Mouse (Mus musculus) neural tube, embryonic 11.5 days (tissue): Measurements from ENCODE around the gene Olfr589. TPM values are rescaled to one million over a fixed set of nuclear protein-coding genes. Genes with fewer than 3 reads are reported as not detected.
"Not testable (repeated sequence)": the region's sequence is repeated elsewhere in the genome, so short reads cannot be mapped to it uniquely, and the experiment has no call there.

ENCODE experiments used
- ATAC-seq: fragments of 200-750 bp; cut with Nextera tagmentation; 2 replicates; pipeline ENCODE4 v1.8.0; 2017; ENCODE audit warnings: moderate number of reproducible peaks, mild to moderate bottlenecking, moderate TSS enrichment, moderate library complexity; ENCODE audit not compliant: insufficient read depth, low FRiP score, low TSS enrichment
- DNase-seq: peaks from one replicate; pipeline ENCODE4 v3.0.0-alpha.2; 2015; ENCODE audit warnings: low spot score
- H3K27ac ChIP-seq: fragments of 300-500 bp; sonication (generic); 2 replicates; pipeline ENCODE4 v1.5.1; 2014; ENCODE audit warnings: low read depth, mild to moderate bottlenecking, low read length
- H3K27me3 ChIP-seq: fragments of 300-500 bp; sonication (generic); 2 replicates; pipeline ENCODE4 v1.6.1; 2014; ENCODE audit warnings: mild to moderate bottlenecking, low read length, mixed read lengths; ENCODE audit not compliant: control insufficient read depth, insufficient read depth
- H3K36me3 ChIP-seq: fragments of 300-500 bp; sonication (generic); 2 replicates; pipeline ENCODE4 v1.6.1; 2014; ENCODE audit warnings: mild to moderate bottlenecking, low read length, moderate library complexity, mixed read lengths; ENCODE audit not compliant: control insufficient read depth, insufficient read depth
- H3K4me1 ChIP-seq: fragments of 300-500 bp; sonication (generic); 2 replicates; pipeline ENCODE4 v1.6.1; 2014; ENCODE audit warnings: low read length, mixed read lengths; ENCODE audit not compliant: control insufficient read depth, insufficient read depth
- H3K4me2 ChIP-seq: fragments of 300-500 bp; sonication (generic); 2 replicates; pipeline ENCODE4 v1.6.1; 2014; ENCODE audit warnings: low read depth, mild to moderate bottlenecking, moderate library complexity
- H3K4me3 ChIP-seq: fragments of 300-500 bp; sonication (generic); 2 replicates; pipeline ENCODE4 v1.5.1; 2014; ENCODE audit warnings: low read depth, low read length
- H3K9ac ChIP-seq: fragments of 300-500 bp; sonication (generic); 2 replicates; pipeline ENCODE4 v1.6.1; 2014; ENCODE audit warnings: mild to moderate bottlenecking, low read length
- H3K9me3 ChIP-seq: fragments of 300-500 bp; sonication (generic); 2 replicates; pipeline ENCODE4 v1.6.1; 2016; ENCODE audit warnings: low read length; ENCODE audit not compliant: control insufficient read depth
- WGBS: fragments of 180-500 bp; shearing (Covaris S2); extraction: QIAGEN DNeasy Blood & Tissue Kit; methylation state at CpG from one replicate; pipeline ENCODE4 v1.1.7; 2014; 5-methylcytosine and 5-hydroxymethylcytosine counted together
- polyA plus RNA-seq: library from polyadenylated mRNA; unstranded; fragments of >200 nt; fragmentation: Nextera tagmentation; extraction: Ambion mirVana; gene quantifications from 2 replicates; pipeline ENCODE4 v1.2.1, GENCODE M21; 2014

Olfr589 gene
- polyA plus RNA-seq = not detected in 2 replicates

- DNase-seq (no peak), ATAC-seq (no peak)
- H3K4me1 ChIP-seq = no peaks in the 10 kb centered on the region
- H3K4me2 ChIP-seq = no peak within 1 kb of the TSS
- no peaks in the 10 kb centered on the region for H3K36me3 ChIP-seq
- no peaks in the 10 kb centered on the region for H3K27me3 ChIP-seq
- H3K4me3 ChIP-seq = no peak within 1 kb of the TSS
- no peaks in the 10 kb centered on the region for H3K9me3 ChIP-seq
- H3K9ac ChIP-seq = no peak within 1 kb of the TSS
- H3K27ac ChIP-seq = no peak within 1 kb of the TSS
- 69% methylated on average over 2 of the region's 2 CpGs for WGBS
These were observed at the start of gene Olfr589 for GRCm38 (mm10) chr7:103156256-103156655. TSS of gene Olfr589 (minus strand) at chr7:103156356.

- not testable (repeated sequence) for H3K27ac ChIP-seq, H3K4me2 ChIP-seq, DNase-seq, H3K27me3 ChIP-seq, H3K4me1 ChIP-seq, H3K36me3 ChIP-seq, H3K4me3 ChIP-seq, H3K9me3 ChIP-seq, ATAC-seq, H3K9ac ChIP-seq
- WGBS = 93% methylated on average over 1 of the region's 1 CpGs
These were observed 28.3 kb upstream of the Olfr589 start, which contains the start of gene Olfr592 for GRCm38 (mm10) chr7:103184503-103184902. TSS of gene Olfr592 (plus strand) at chr7:103184803.

GRCm38 (mm10) chr7:103178240-103178639 lies 22.1 kb upstream of the Olfr589 start, which contains the start of gene Olfr591:
TSS of gene Olfr591 (minus strand) at chr7:103178340.
- ATAC-seq = no peak
- H3K9ac ChIP-seq = no peak within 1 kb of the TSS
- 87% methylated on average over 1 of the region's 1 CpGs for WGBS
- H3K4me1 ChIP-seq = no peaks in the 10 kb centered on the region
- no peak within 1 kb of the TSS for H3K4me3 ChIP-seq
- H3K4me2 ChIP-seq = no peak within 1 kb of the TSS
- DNase-seq = no peak
- no peak within 1 kb of the TSS for H3K27ac ChIP-seq
- no peaks in the 10 kb centered on the region for H3K27me3 ChIP-seq
- H3K9me3 ChIP-seq = no peaks in the 10 kb centered on the region
- no peaks in the 10 kb centered on the region for H3K36me3 ChIP-seq

- Histone ChIP-seq H3K4me1 (no peaks in the 10 kb centered on the region), H3K27me3 (no peaks in the 10 kb centered on the region), H3K4me2 (no peak overlapping the region), H3K9me3 (no peaks in the 10 kb centered on the region), H3K4me3 (no peak overlapping the region), H3K36me3 (no peaks in the 10 kb centered on the region), H3K27ac (no peak overlapping the region), H3K9ac (no peak overlapping the region)
- ATAC-seq = no peak
- WGBS = 85% methylated on average over 5 of the region's 5 CpGs
- DNase-seq = no peak
These were observed 13.5 kb upstream of the Olfr589 start for GRCm38 (mm10) chr7:103169697-103170096.

GRCm38 (mm10) chr7:103140579-103140978 lies 15.6 kb downstream of the Olfr589 start, which contains the start of gene Olfr588-ps1:
TSS of gene Olfr588-ps1 (plus strand) at chr7:103140879.
- H3K27me3 ChIP-seq = no peaks in the 10 kb centered on the region
- no peak within 1 kb of the TSS for H3K4me2 ChIP-seq
- H3K4me3 ChIP-seq = no peak within 1 kb of the TSS
- H3K36me3 ChIP-seq = no peaks in the 10 kb centered on the region
- no peak for DNase-seq
- ATAC-seq = no peak
- no peak within 1 kb of the TSS for H3K9ac ChIP-seq
- no peaks in the 10 kb centered on the region for H3K4me1 ChIP-seq
- no peak within 1 kb of the TSS for H3K27ac ChIP-seq
- WGBS = 82% methylated on average over 1 of the region's 1 CpGs
- no peaks in the 10 kb centered on the region for H3K9me3 ChIP-seq

GRCm38 (mm10) chr7:103125538-103125937 lies 30.6 kb downstream of the Olfr589 start, which contains the start of gene Olfr586:
TSS of gene Olfr586 (minus strand) at chr7:103125638.
- Histone ChIP-seq H3K36me3 (no peaks in the 10 kb centered on the region), H3K27me3 (no peaks in the 10 kb centered on the region), H3K4me2 (no peak within 1 kb of the TSS), H3K27ac (no peak within 1 kb of the TSS), H3K9ac (no peak within 1 kb of the TSS), H3K9me3 (no peaks in the 10 kb centered on the region), H3K4me3 (no peak within 1 kb of the TSS), H3K4me1 (no peaks in the 10 kb centered on the region)
- ATAC-seq (no peak), DNase-seq (no peak)
- 91% methylated on average over 3 of the region's 3 CpGs for WGBS

- 50% methylated on average over 3 of the region's 3 CpGs for WGBS
These were observed 36.8 kb downstream of the Olfr589 start for GRCm38 (mm10) chr7:103119406-103119805.

More at GRCm38 (mm10) chr7:103119406-103119805, 36.8 kb downstream of the Olfr589 start:
- Histone ChIP-seq H3K4me2 (no peak overlapping the region), H3K27me3 (no peaks in the 10 kb centered on the region), H3K36me3 (no peaks in the 10 kb centered on the region), H3K4me3 (no peak overlapping the region), H3K27ac (no peak overlapping the region), H3K9me3 (no peaks in the 10 kb centered on the region), H3K9ac (no peak overlapping the region), H3K4me1 (no peaks in the 10 kb centered on the region)
- DNase-seq (no peak), ATAC-seq (no peak)

Other genes with a start within 250 kb of the Olfr589 start
- not detected in 2 replicates for gene Olfr571, start 238.8 kb downstream of the Olfr589 start, polyA plus RNA-seq
- gene Olfr572, start 231.9 kb downstream of the Olfr589 start, polyA plus RNA-seq = not detected in 2 replicates
- not detected in 2 replicates for gene Olfr573-ps1, start 213.8 kb downstream of the Olfr589 start, polyA plus RNA-seq
- gene Olfr574, start 207.9 kb downstream of the Olfr589 start, polyA plus RNA-seq = not detected in 2 replicates
- not detected in 2 replicates for gene Olfr575, start 197.6 kb downstream of the Olfr589 start, polyA plus RNA-seq
- gene Olfr576, start 193.7 kb downstream of the Olfr589 start, polyA plus RNA-seq = not detected in 2 replicates
- gene Olfr577, start 180.4 kb downstream of the Olfr589 start, polyA plus RNA-seq = not detected in 2 replicates
- not detected in 2 replicates for gene Olfr578, start 167.0 kb downstream of the Olfr589 start, polyA plus RNA-seq
- gene Olfr582, start 118.3 kb downstream of the Olfr589 start, polyA plus RNA-seq = not detected in 2 replicates
- gene Olfr583, start 105.1 kb downstream of the Olfr589 start, polyA plus RNA-seq = not detected in 2 replicates
- not detected in 2 replicates for gene Olfr584, start 74.5 kb downstream of the Olfr589 start, polyA plus RNA-seq
- gene Olfr585, start 58.6 kb downstream of the Olfr589 start, polyA plus RNA-seq = not detected in 2 replicates
- gene Olfr586, start 30.7 kb downstream of the Olfr589 start, polyA plus RNA-seq = not detected in 2 replicates
- not detected in 2 replicates for gene Olfr588-ps1, start 15.5 kb downstream of the Olfr589 start, polyA plus RNA-seq
- not detected in 2 replicates for gene Olfr591, start 22.0 kb upstream of the Olfr589 start, polyA plus RNA-seq
- gene Olfr592, start 28.4 kb upstream of the Olfr589 start, polyA plus RNA-seq = not detected in 2 replicates
- not detected in 2 replicates for gene Olfr593, start 55.5 kb upstream of the Olfr589 start, polyA plus RNA-seq
- not detected in 2 replicates for gene Olfr594, start 60.6 kb upstream of the Olfr589 start, polyA plus RNA-seq
- gene Usp17ld, start 96.1 kb upstream of the Olfr589 start, polyA plus RNA-seq = not detected in 2 replicates
- gene Olfr596, start 149.3 kb upstream of the Olfr589 start, polyA plus RNA-seq = not detected in 2 replicates
- not detected in 2 replicates for gene Olfr597, start 160.0 kb upstream of the Olfr589 start, polyA plus RNA-seq
- not detected in 2 replicates for gene Olfr598, start 167.2 kb upstream of the Olfr589 start, polyA plus RNA-seq
- gene Olfr599, start 179.6 kb upstream of the Olfr589 start, polyA plus RNA-seq = not detected in 2 replicates
- not detected in 2 replicates for gene Olfr600, start 193.3 kb upstream of the Olfr589 start, polyA plus RNA-seq
- gene Olfr601, start 206.3 kb upstream of the Olfr589 start, polyA plus RNA-seq = not detected in 2 replicates
- gene Olfr603, start 229.8 kb upstream of the Olfr589 start, polyA plus RNA-seq = not detected in 2 replicates